Comparison of ENCODE assay signal across 9 mouse cellular contexts in the genomic region with DNA sequence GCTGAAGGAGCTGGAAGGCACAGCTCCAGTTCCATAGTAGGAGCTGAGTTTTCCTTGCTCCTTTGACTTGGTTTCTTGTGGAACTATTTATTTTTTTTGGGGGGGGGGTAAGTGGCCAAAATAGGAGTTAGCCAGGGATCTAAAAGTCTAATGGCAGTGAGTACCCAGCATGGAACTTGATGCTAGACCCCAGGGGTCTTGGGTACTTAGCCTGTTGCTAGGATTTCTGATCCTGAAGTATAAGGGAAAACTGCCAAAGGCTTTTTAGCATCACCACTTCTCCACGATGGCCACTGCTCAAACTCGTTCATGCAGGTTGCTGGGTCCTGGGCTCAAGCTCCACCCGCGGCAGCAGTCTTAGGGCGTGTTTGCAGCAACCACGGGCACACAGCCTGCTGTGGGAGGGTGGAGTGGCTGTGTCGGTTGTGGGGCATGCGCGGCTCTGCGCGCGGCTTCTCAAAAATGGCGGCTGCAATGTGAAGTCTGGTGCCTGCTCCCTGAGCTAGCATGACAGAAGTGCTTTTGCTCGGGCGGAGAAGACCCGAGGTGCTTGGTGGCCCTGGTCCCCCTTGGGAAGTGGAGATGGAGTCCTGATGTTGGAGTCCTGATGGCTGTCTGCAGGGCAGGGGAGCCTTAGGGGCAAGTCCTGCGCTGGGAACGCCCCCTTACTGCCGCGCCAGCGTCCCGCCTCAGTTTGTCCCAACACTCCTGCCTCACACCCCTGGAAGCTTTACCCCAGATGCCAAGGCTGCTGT. TPM values are rescaled to one million over a fixed set of nuclear protein-coding genes. Genes with fewer than 3 reads are reported as not detected.
DNase-seq lines count a peak whose midpoint lies in the region; ATAC-seq and TF ChIP-seq lines count a peak whose summit lies in the region.
"Had no signal": no experiment of that assay in that cellular context is flagged by ENCODE, and none has a peak within 500 bp of the region (broad histone marks: within the 10 kb centered on the region; RNA-seq: fewer than 3 reads in every experiment).

No protein-coding gene starts in this region.

- TF ChIP-seq POLR2A in liver, adult 2 months (IDR thresholded peaks at IDR 0.05; ENCODE audit: extremely low read depth, insufficient read depth, low read length), result no peak

- peak overlapping the region; percentile 64 for H3K4me3 ChIP-seq in erythroblast, embryonic 14.5 days (replicated peaks)
- H3K4me3 ChIP-seq in heart, embryonic 12.5 days, result peak overlapping the region; percentile 63
- H3K4me3 ChIP-seq in kidney, postnatal 0 days (replicated peaks; ENCODE audit: low read depth, low read length), result peak overlapping the region; percentile 45
- peak overlapping the region; percentile 66 for H3K4me3 ChIP-seq in liver, adult 2 months (ENCODE audit: insufficient read depth, low read depth, low read length)
- H3K4me3 ChIP-seq in stomach, embryonic 14.5 days (ENCODE audit: low read depth, low read length), result peak overlapping the region; percentile 41

- peak overlapping the region; percentile 71 for H3K9ac ChIP-seq in heart, embryonic 12.5 days
- H3K9ac ChIP-seq in kidney, postnatal 0 days (ENCODE audit: low read depth, low read length), result peak overlapping the region; percentile 47; the same call in 1 of the 2 replicates
- peak overlapping the region; percentile 11; the same call in 1 of the 2 replicates for H3K9ac ChIP-seq in liver, adult 2 months (ENCODE audit: low read depth, low read length)
- no peak overlapping the region; the same call in 1 of the 2 replicates for H3K9ac ChIP-seq in stomach, embryonic 14.5 days (replicated peaks; ENCODE audit: low read depth, low read length)

- H3K36me3 ChIP-seq in erythroblast, embryonic 14.5 days (ENCODE audit: control insufficient read depth), result no peaks in the 10 kb centered on the region
- no peaks in the 10 kb centered on the region for H3K36me3 ChIP-seq in heart, embryonic 12.5 days
- H3K36me3 ChIP-seq in kidney, postnatal 0 days (ENCODE audit: insufficient read depth, low read length), result no peaks in the 10 kb centered on the region
- no peaks in the 10 kb centered on the region for H3K36me3 ChIP-seq in liver, adult 2 months (ENCODE audit: control insufficient read depth, insufficient read depth, low read length)
- no peaks in the 10 kb centered on the region for H3K36me3 ChIP-seq in stomach, embryonic 14.5 days (ENCODE audit: control insufficient read depth, insufficient read depth, low read length)

- no peaks in the 10 kb centered on the region for H3K9me3 ChIP-seq in erythroblast, embryonic 14.5 days (ENCODE audit: control insufficient read depth, low read length)
- no peaks in the 10 kb centered on the region for H3K9me3 ChIP-seq in heart, embryonic 12.5 days (replicated peaks)
- H3K9me3 ChIP-seq in kidney, postnatal 0 days (replicated peaks; ENCODE audit: low read length), result no peaks in the 10 kb centered on the region
- H3K9me3 ChIP-seq in stomach, embryonic 14.5 days (ENCODE audit: control insufficient read depth, low read depth, low read length), result no peaks in the 10 kb centered on the region

- peaks cover 8% of the 10 kb centered on the region for H3K4me1 ChIP-seq in erythroblast, embryonic 14.5 days (ENCODE audit: control insufficient read depth)
- no peaks in the 10 kb centered on the region for H3K4me1 ChIP-seq in heart, embryonic 12.5 days (replicated peaks)
- no peaks in the 10 kb centered on the region for H3K4me1 ChIP-seq in kidney, postnatal 0 days (replicated peaks; ENCODE audit: insufficient read depth, low read length)
- H3K4me1 ChIP-seq in liver, adult 2 months (ENCODE audit: control insufficient read depth, insufficient read depth, low read length), result no peaks in the 10 kb centered on the region
- no peaks in the 10 kb centered on the region for H3K4me1 ChIP-seq in stomach, embryonic 14.5 days (ENCODE audit: control insufficient read depth, insufficient read depth, low read length)

- H3K27ac ChIP-seq in heart, embryonic 12.5 days (ENCODE audit: poor library complexity, severe bottlenecking), result peak overlapping the region; percentile 40; the same call in 1 of the 2 replicates
- no peak overlapping the region for H3K27ac ChIP-seq in kidney, postnatal 0 days
- H3K27ac ChIP-seq in liver, adult 2 months (replicated peaks; ENCODE audit: insufficient read depth, low read depth, low read length), result no peak overlapping the region
- H3K27ac ChIP-seq in stomach, embryonic 14.5 days (ENCODE audit: low read length), result no peak overlapping the region

- DNase-seq in 3T3-L1 (ENCODE audit: low read depth, low spot score), result peak; percentile 6
- peak; percentile 12 for DNase-seq in brain, embryonic 18.5 days (ENCODE audit: low read depth, low spot score)
- peak; percentile 51 for DNase-seq in kidney, postnatal 0 days (ENCODE audit: low spot score)
- DNase-seq in liver, adult 2 months (ENCODE audit: extremely low read depth, low read depth, low spot score), result peak; percentile 1
- peak; percentile 31 for DNase-seq in naive thymus-derived CD4-positive, alpha-beta T cell, adult 2 months (ENCODE audit: low read depth)

- no peaks in the 10 kb centered on the region for H3K79me2 ChIP-seq in liver, adult 2 months (ENCODE audit: control insufficient read depth, insufficient read depth, low read length)

- TF ChIP-seq CTCF in kidney, postnatal 0 days (IDR thresholded peaks at IDR 0.05; ENCODE audit: low read depth), result no peak
- no peak for TF ChIP-seq CTCF in liver, adult 2 months (IDR thresholded peaks at IDR 0.05; ENCODE audit: low read depth, low read length)

- H3K4me2 ChIP-seq in heart, embryonic 12.5 days, result peak overlapping the region; percentile 75
- H3K4me2 ChIP-seq in kidney, postnatal 0 days (ENCODE audit: low read length), result peak overlapping the region; percentile 64
- peak overlapping the region; percentile 55 for H3K4me2 ChIP-seq in stomach, embryonic 14.5 days (replicated peaks; ENCODE audit: low read depth, low read length)

- 18% methylated on average over 22 of the region's 22 CpGs for WGBS in heart, embryonic 12.5 days
- WGBS in kidney, postnatal 0 days, result 32% methylated on average over 20 of the region's 22 CpGs
- 1% methylated on average over 21 of the region's 22 CpGs for WGBS in liver, adult 2 months
- WGBS in stomach, embryonic 14.5 days, result 25% methylated on average over 21 of the region's 22 CpGs

- no peaks in the 10 kb centered on the region; the same call in 1 of the 2 replicates for H3K27me3 ChIP-seq in erythroblast, embryonic 14.5 days (ENCODE audit: control insufficient read depth)
- H3K27me3 ChIP-seq in heart, embryonic 12.5 days (replicated peaks), result no peaks in the 10 kb centered on the region
- no peaks in the 10 kb centered on the region for H3K27me3 ChIP-seq in kidney, postnatal 0 days (ENCODE audit: insufficient read depth, low read length)
- no peaks in the 10 kb centered on the region for H3K27me3 ChIP-seq in liver, adult 2 months (ENCODE audit: control insufficient read depth, insufficient read depth, low read length)
- no peaks in the 10 kb centered on the region for H3K27me3 ChIP-seq in stomach, embryonic 14.5 days (ENCODE audit: control insufficient read depth, insufficient read depth, low read length)

- ATAC-seq in heart, embryonic 12.5 days (ENCODE audit: insufficient number of reproducible peaks, low FRiP score), result peak; percentile 84
- peak; percentile 89 for ATAC-seq in kidney, postnatal 0 days (replicated peaks; ENCODE audit: low FRiP score, low read depth)
- ATAC-seq in stomach, embryonic 14.5 days (ENCODE audit: insufficient number of reproducible peaks, insufficient read depth, low FRiP score, low read depth), result peak; percentile 97

RNA-seq across cellular contexts. Expression of a gene that starts 45.5 kb away (rescaled TPM):
- polyA plus RNA-seq in erythroblast, embryonic 14.5 days (2012), result 0.02 and 0.03 TPM in 2 replicates
- polyA plus RNA-seq in heart, embryonic 12.5 days (2016; fragmentation: Nextera tagmentation; extraction: Ambion mirVana), result 3.3 and 3.8 TPM in 2 replicates
- polyA plus RNA-seq in kidney, postnatal 0 days (2015; fragmentation: Nextera tagmentation; extraction: Ambion mirVana), result 2.0 and 2.2 TPM in 2 replicates
- total RNA-seq in liver, adult 2 months (2014; rRNA removed), result 0.20 TPM in 1 of 2 replicates, not detected in the other
- not detected in 2 replicates for polyA plus RNA-seq in liver, adult 2 months (2012; rRNA removed)
- polyA plus RNA-seq in stomach, embryonic 14.5 days (2014; fragmentation: Nextera tagmentation; extraction: Ambion mirVana), result 5.5 and 6.2 TPM in 2 replicates
- polyA plus RNA-seq: C2C12 had no signal

Comparison
In these comparisons a context has a peak if more than half of its experiments do, and no peak if none do; other contexts are left out.
1. DNase-seq: peak in every context shown above with its lines; median percentile 51 in kidney, postnatal 0 days; 31 in naive thymus-derived CD4-positive, alpha-beta T cell, adult 2 months; 12 in brain, embryonic 18.5 days; 6 in 3T3-L1; 1 in liver, adult 2 months.